9 mouse cellular contexts compared by ENCODE assay signal in genomic region chr10:75556026-75556425, GRCm38 (mm10). TPM values are rescaled to one million over a fixed set of nuclear protein-coding genes. Genes with fewer than 3 reads are reported as not detected.
A peak's percentile ranks its signal among the peaks of the same experiment; 100 is the strongest.
DNase-seq lines count a peak whose midpoint lies in the region; ATAC-seq and TF ChIP-seq lines count a peak whose summit lies in the region.
"Had no signal": no experiment of that assay in that cellular context is flagged by ENCODE, and none has a peak within 500 bp of the region (broad histone marks: within the 10 kb centered on the region; RNA-seq: fewer than 3 reads in every experiment).

No protein-coding gene starts in this region.

- H3K9me3 ChIP-seq in heart, embryonic 11.5 days (replicated peaks; ENCODE audit: control insufficient read depth, low read length): no peaks in the 10 kb centered on the region
- H3K9me3 ChIP-seq in forebrain, postnatal 0 days (ENCODE audit: low read length): no peaks in the 10 kb centered on the region
- no peaks in the 10 kb centered on the region for H3K9me3 ChIP-seq in neural tube, embryonic 15.5 days (replicated peaks)
- H3K9me3 ChIP-seq in liver, embryonic 12.5 days (replicated peaks): no peaks in the 10 kb centered on the region

- H3K27me3 ChIP-seq in heart, embryonic 11.5 days (ENCODE audit: control insufficient read depth, insufficient read depth, low read length): peaks cover 30% of the 10 kb centered on the region
- no peaks in the 10 kb centered on the region for H3K27me3 ChIP-seq in forebrain, postnatal 0 days (ENCODE audit: insufficient read depth, low read length)
- H3K27me3 ChIP-seq in neural tube, embryonic 15.5 days (replicated peaks): no peaks in the 10 kb centered on the region; the same call in 1 of the 2 replicates
- H3K27me3 ChIP-seq in liver, embryonic 12.5 days (replicated peaks): peaks cover 52% of the 10 kb centered on the region

- WGBS in heart, embryonic 11.5 days (ENCODE audit: insufficient replicate concordance): 46% methylated on average over 9 of the region's 9 CpGs
- WGBS in forebrain, postnatal 0 days: 14% methylated on average over 9 of the region's 9 CpGs
- 29% methylated on average over 9 of the region's 9 CpGs for WGBS in neural tube, embryonic 15.5 days
- 71% methylated on average over 9 of the region's 9 CpGs for WGBS in liver, embryonic 12.5 days (ENCODE audit: insufficient replicate concordance)

- TF ChIP-seq CTCF in forebrain, postnatal 0 days (IDR thresholded peaks at IDR 0.05; ENCODE audit: low read depth): no peak; the same call in 1 of the 2 replicates

- no peak for ATAC-seq in heart, embryonic 11.5 days (replicated peaks; ENCODE audit: insufficient number of reproducible peaks, low FRiP score, low TSS enrichment)
- ATAC-seq in forebrain, postnatal 0 days: peak; percentile 75
- peak; percentile 43 for ATAC-seq in neural tube, embryonic 15.5 days (ENCODE audit: low FRiP score)
- no peak for ATAC-seq in liver, embryonic 12.5 days

- DNase-seq in heart, adult 11 months: peak; percentile 88
- DNase-seq in brain, adult 2 months (ENCODE audit: low read depth, low spot score): peak; percentile 91
- DNase-seq in forebrain, postnatal 0 days: peak; percentile 82
- peak; percentile 76 for DNase-seq in left cerebral cortex, adult 11 months (ENCODE audit: low spot score)
- DNase-seq in thymus, postnatal 25 days: no peak

- H3K4me1 ChIP-seq in heart, embryonic 11.5 days (ENCODE audit: control insufficient read depth, insufficient read depth, low read length): peaks cover 16% of the 10 kb centered on the region
- 0 out of 2 replicates have a peak, but pooled peaks cover 23% of the 10 kb centered on the region for H3K4me1 ChIP-seq in forebrain, postnatal 0 days (ENCODE audit: insufficient read depth)
- peaks cover 39% of the 10 kb centered on the region for H3K4me1 ChIP-seq in neural tube, embryonic 15.5 days
- peaks cover 16% of the 10 kb centered on the region for H3K4me1 ChIP-seq in liver, embryonic 12.5 days

- no peaks in the 10 kb centered on the region for H3K36me3 ChIP-seq in heart, embryonic 11.5 days (ENCODE audit: control insufficient read depth, insufficient read depth, low read length)
- peaks cover 30% of the 10 kb centered on the region for H3K36me3 ChIP-seq in forebrain, postnatal 0 days (ENCODE audit: insufficient read depth)
- peaks cover 39% of the 10 kb centered on the region for H3K36me3 ChIP-seq in neural tube, embryonic 15.5 days
- H3K36me3 ChIP-seq in liver, embryonic 12.5 days: no peaks in the 10 kb centered on the region

- no peak overlapping the region for H3K27ac ChIP-seq in heart, embryonic 11.5 days (ENCODE audit: low read depth, low read length)
- 0 out of 2 replicates have a peak overlapping the region, but pooled peaks have one; percentile 10 for H3K27ac ChIP-seq in forebrain, postnatal 0 days (ENCODE audit: low read depth, low read length)
- peak overlapping the region; percentile 69 for H3K27ac ChIP-seq in neural tube, embryonic 15.5 days (replicated peaks)
- no peak overlapping the region for H3K27ac ChIP-seq in liver, embryonic 12.5 days

- H3K9ac ChIP-seq in heart, embryonic 11.5 days (ENCODE audit: low read depth, low read length): no peak overlapping the region
- H3K9ac ChIP-seq in forebrain, postnatal 0 days: no peak overlapping the region
- no peak overlapping the region for H3K9ac ChIP-seq in neural tube, embryonic 15.5 days (replicated peaks)
- no peak overlapping the region for H3K9ac ChIP-seq in liver, embryonic 12.5 days

- H3K4me2 ChIP-seq in heart, embryonic 11.5 days: no peak overlapping the region
- no peak overlapping the region for H3K4me2 ChIP-seq in forebrain, postnatal 0 days (ENCODE audit: low read depth)
- 0 out of 2 replicates have a peak overlapping the region, but pooled peaks have one; percentile 3 for H3K4me2 ChIP-seq in neural tube, embryonic 15.5 days
- H3K4me2 ChIP-seq in liver, embryonic 12.5 days: no peak overlapping the region

- H3K4me3 ChIP-seq in heart, embryonic 11.5 days (ENCODE audit: low read depth, low read length): no peak overlapping the region
- no peak overlapping the region for H3K4me3 ChIP-seq in forebrain, postnatal 0 days (ENCODE audit: low read depth, low read length)
- H3K4me3 ChIP-seq in neural tube, embryonic 15.5 days (replicated peaks): no peak overlapping the region
- no peak overlapping the region for H3K4me3 ChIP-seq in liver, embryonic 12.5 days

RNA-seq across cellular contexts. Expression of gene Lrrc75b, which starts 4.1 kb away (rescaled TPM):
- 0.66 and 1.0 TPM in 2 replicates for polyA plus RNA-seq in heart, embryonic 11.5 days (2014; fragmentation: Nextera tagmentation; extraction: Ambion mirVana)
- 20.0 and 24.2 TPM in 2 replicates for total RNA-seq in forebrain, postnatal 0 days (2014; rRNA removed)
- 17.9 and 23.2 TPM in 2 replicates for polyA plus RNA-seq in forebrain, postnatal 0 days (2015; fragmentation: Nextera tagmentation; extraction: Ambion mirVana)
- 33.0 and 36.3 TPM in 2 replicates for polyA plus RNA-seq in neural tube, embryonic 15.5 days (2015; fragmentation: Nextera tagmentation; extraction: Ambion mirVana)
- 0.11 and 0.12 TPM in 2 replicates for polyA plus RNA-seq in liver, embryonic 12.5 days (2016; fragmentation: Nextera tagmentation; extraction: Ambion mirVana)
- total RNA-seq: CH12.LX had no signal

RNA-seq across cellular contexts. Expression of gene Ggt1, which starts 5.4 kb away (rescaled TPM):
- 0.42 and 0.44 TPM in 2 replicates for polyA plus RNA-seq in heart, embryonic 11.5 days (2014; fragmentation: Nextera tagmentation; extraction: Ambion mirVana)
- 1.0 and 3.8 TPM in 2 replicates for total RNA-seq in forebrain, postnatal 0 days (2014; rRNA removed)
- 0.86 and 2.3 TPM in 2 replicates for polyA plus RNA-seq in forebrain, postnatal 0 days (2015; fragmentation: Nextera tagmentation; extraction: Ambion mirVana)
- 1.3 and 2.0 TPM in 2 replicates for polyA plus RNA-seq in neural tube, embryonic 15.5 days (2015; fragmentation: Nextera tagmentation; extraction: Ambion mirVana)
- polyA plus RNA-seq in liver, embryonic 12.5 days (2016; fragmentation: Nextera tagmentation; extraction: Ambion mirVana): 2.6 and 4.7 TPM in 2 replicates

RNA-seq across cellular contexts. Expression of gene Ggt5, which starts 33.1 kb away (rescaled TPM):
- polyA plus RNA-seq in heart, embryonic 11.5 days (2014; fragmentation: Nextera tagmentation; extraction: Ambion mirVana): 2.8 and 5.0 TPM in 2 replicates
- 3.2 and 4.3 TPM in 2 replicates for total RNA-seq in forebrain, postnatal 0 days (2014; rRNA removed)
- 1.5 and 2.6 TPM in 2 replicates for polyA plus RNA-seq in forebrain, postnatal 0 days (2015; fragmentation: Nextera tagmentation; extraction: Ambion mirVana)
- 2.2 and 4.8 TPM in 2 replicates for polyA plus RNA-seq in neural tube, embryonic 15.5 days (2015; fragmentation: Nextera tagmentation; extraction: Ambion mirVana)
- 0.21 and 0.41 TPM in 2 replicates for polyA plus RNA-seq in liver, embryonic 12.5 days (2016; fragmentation: Nextera tagmentation; extraction: Ambion mirVana)
- total RNA-seq: CH12.LX had no signal

RNA-seq across cellular contexts. Expression of gene Gucd1, which starts 38.3 kb away (rescaled TPM):
- polyA plus RNA-seq in heart, embryonic 11.5 days (2014; fragmentation: Nextera tagmentation; extraction: Ambion mirVana): 30.5 and 35.2 TPM in 2 replicates
- total RNA-seq in forebrain, postnatal 0 days (2014; rRNA removed): 36.2 and 44.9 TPM in 2 replicates
- 12.2 and 16.0 TPM in 2 replicates for polyA plus RNA-seq in forebrain, postnatal 0 days (2015; fragmentation: Nextera tagmentation; extraction: Ambion mirVana)
- polyA plus RNA-seq in neural tube, embryonic 15.5 days (2015; fragmentation: Nextera tagmentation; extraction: Ambion mirVana): 19.1 and 19.9 TPM in 2 replicates
- 46.6 and 50.5 TPM in 2 replicates for polyA plus RNA-seq in liver, embryonic 12.5 days (2016; fragmentation: Nextera tagmentation; extraction: Ambion mirVana)

RNA-seq across cellular contexts. Expression of gene Snrpd3, which starts 38.7 kb away (rescaled TPM):
- 121 and 141 TPM in 2 replicates for polyA plus RNA-seq in heart, embryonic 11.5 days (2014; fragmentation: Nextera tagmentation; extraction: Ambion mirVana)
- 24.4 and 31.6 TPM in 2 replicates for total RNA-seq in forebrain, postnatal 0 days (2014; rRNA removed)
- 144 and 167 TPM in 2 replicates for polyA plus RNA-seq in forebrain, postnatal 0 days (2015; fragmentation: Nextera tagmentation; extraction: Ambion mirVana)
- 136 and 143 TPM in 2 replicates for polyA plus RNA-seq in neural tube, embryonic 15.5 days (2015; fragmentation: Nextera tagmentation; extraction: Ambion mirVana)
- 119 and 126 TPM in 2 replicates for polyA plus RNA-seq in liver, embryonic 12.5 days (2016; fragmentation: Nextera tagmentation; extraction: Ambion mirVana)

Comparison
In these comparisons a context has a peak if more than half of its experiments do, and no peak if none do; other contexts are left out.
1. ATAC-seq: peak in forebrain, postnatal 0 days (single experiment) and neural tube, embryonic 15.5 days (single experiment); none in heart, embryonic 11.5 days (single experiment) and liver, embryonic 12.5 days (single experiment).
2. H3K27ac ChIP-seq: peak in forebrain, postnatal 0 days (single experiment) and neural tube, embryonic 15.5 days (single experiment); none in heart, embryonic 11.5 days (single experiment) and liver, embryonic 12.5 days (single experiment).